Comparison of ENCODE assay signal across 15 mouse cellular contexts in genomic region chr5:33024474-33024873, GRCm38 (mm10). TPM values are rescaled to one million over a fixed set of nuclear protein-coding genes. Genes with fewer than 3 reads are reported as not detected.
DNase-seq lines count a peak whose midpoint lies in the region; ATAC-seq and TF ChIP-seq lines count a peak whose summit lies in the region.
"Had no signal": no experiment of that assay in that cellular context is flagged by ENCODE, and none has a peak within 500 bp of the region (broad histone marks: within the 10 kb centered on the region; RNA-seq: fewer than 3 reads in every experiment).

No protein-coding gene starts in this region.

- no peak for ATAC-seq in kidney, postnatal 0 days (replicated peaks; ENCODE audit: low FRiP score, low read depth)
- ATAC-seq in kidney, embryonic 16.5 days (ENCODE audit: low FRiP score, low TSS enrichment), result no peak
- ATAC-seq in megakaryocyte, adult 5-6 weeks (ENCODE audit: poor library complexity, severe bottlenecking), result no peak
- ATAC-seq: activated CD4-positive, CD25-positive, alpha-beta regulatory T cell, adult 4 months; forebrain, embryonic 15.5 days had no signal

- H3K4me3 ChIP-seq in kidney, postnatal 0 days (replicated peaks; ENCODE audit: low read depth, low read length), result no peak overlapping the region
- no peak overlapping the region for H3K4me3 ChIP-seq in kidney, embryonic 16.5 days (ENCODE audit: low read length)
- H3K4me3 ChIP-seq in megakaryocyte, embryonic 14.5 days (replicated peaks), result peak overlapping the region; percentile 4
- no peak overlapping the region for H3K4me3 ChIP-seq in small intestine, adult 2 months (ENCODE audit: low read depth, low read length)
- H3K4me3 ChIP-seq: embryonic facial prominence, embryonic 15.5 days; forebrain, embryonic 15.5 days; neural tube, embryonic 15.5 days had no signal

- H3K27ac ChIP-seq in kidney, postnatal 0 days, result no peak overlapping the region
- no peak overlapping the region for H3K27ac ChIP-seq in kidney, embryonic 16.5 days (ENCODE audit: low read length)
- 0 out of 2 replicates have a peak overlapping the region, but pooled peaks have one; percentile 14 for H3K27ac ChIP-seq in small intestine, adult 2 months (ENCODE audit: insufficient read depth, low read depth, low read length)
- H3K27ac ChIP-seq: embryonic facial prominence, embryonic 15.5 days; forebrain, embryonic 15.5 days; neural tube, embryonic 15.5 days had no signal

- no peak for TF ChIP-seq CTCF in kidney, postnatal 0 days (IDR thresholded peaks at IDR 0.05; ENCODE audit: low read depth)
- TF ChIP-seq CTCF in small intestine, adult 2 months (IDR thresholded peaks at IDR 0.05; ENCODE audit: extremely low read depth, insufficient read length, insufficient replicate concordance, low read depth, low read length), result no peak

- H3K36me3 ChIP-seq in kidney, postnatal 0 days (ENCODE audit: insufficient read depth, low read length), result 0 out of 2 replicates have a peak, but pooled peaks cover 8% of the 10 kb centered on the region
- peaks cover 22% of the 10 kb centered on the region for H3K36me3 ChIP-seq in kidney, embryonic 16.5 days (ENCODE audit: insufficient read depth, low read length)
- H3K36me3 ChIP-seq in megakaryocyte, embryonic 14.5 days (replicated peaks; ENCODE audit: low read length), result peaks cover 76% of the 10 kb centered on the region
- peaks cover 29% of the 10 kb centered on the region for H3K36me3 ChIP-seq in small intestine, adult 2 months (ENCODE audit: control insufficient read depth, insufficient read depth, low read length)

- WGBS in kidney, postnatal 0 days, result 36% methylated on average over 5 of the region's 5 CpGs
- WGBS in kidney, embryonic 16.5 days, result 44% methylated on average over 5 of the region's 5 CpGs
- 12% methylated on average over 5 of the region's 5 CpGs for WGBS in small intestine, adult 2 months

- H3K9me3 ChIP-seq in kidney, postnatal 0 days (replicated peaks; ENCODE audit: low read length), result no peaks in the 10 kb centered on the region
- H3K9me3 ChIP-seq in kidney, embryonic 16.5 days (ENCODE audit: low read length), result no peaks in the 10 kb centered on the region
- H3K9me3 ChIP-seq in megakaryocyte, embryonic 14.5 days, result no peaks in the 10 kb centered on the region
- H3K9me3 ChIP-seq: embryonic facial prominence, embryonic 15.5 days; forebrain, embryonic 15.5 days; neural tube, embryonic 15.5 days had no signal

- peaks cover 6% of the 10 kb centered on the region; the same call in 1 of the 2 replicates for H3K4me1 ChIP-seq in kidney, postnatal 0 days (replicated peaks; ENCODE audit: insufficient read depth, low read length)
- H3K4me1 ChIP-seq in kidney, embryonic 16.5 days (ENCODE audit: insufficient read depth, low read length), result peaks cover 23% of the 10 kb centered on the region
- peaks cover 54% of the 10 kb centered on the region for H3K4me1 ChIP-seq in megakaryocyte, embryonic 14.5 days
- H3K4me1 ChIP-seq in small intestine, adult 2 months (ENCODE audit: control insufficient read depth, insufficient read depth, insufficient read length, low read length), result peaks cover 10% of the 10 kb centered on the region; the same call in 1 of the 2 replicates

- H3K9ac ChIP-seq in kidney, postnatal 0 days (ENCODE audit: low read depth, low read length), result no peak overlapping the region
- no peak overlapping the region for H3K9ac ChIP-seq in kidney, embryonic 16.5 days (replicated peaks; ENCODE audit: low read length)
- H3K9ac ChIP-seq: embryonic facial prominence, embryonic 15.5 days; forebrain, embryonic 15.5 days; neural tube, embryonic 15.5 days had no signal

- no peak overlapping the region for H3K4me2 ChIP-seq in kidney, postnatal 0 days (ENCODE audit: low read length)
- no peak overlapping the region for H3K4me2 ChIP-seq in kidney, embryonic 16.5 days (replicated peaks; ENCODE audit: low read depth, low read length)
- H3K4me2 ChIP-seq: embryonic facial prominence, embryonic 15.5 days; forebrain, embryonic 15.5 days; neural tube, embryonic 15.5 days had no signal

- H3K27me3 ChIP-seq in kidney, postnatal 0 days (ENCODE audit: insufficient read depth, low read length), result no peaks in the 10 kb centered on the region
- no peaks in the 10 kb centered on the region for H3K27me3 ChIP-seq in kidney, embryonic 16.5 days (ENCODE audit: insufficient read depth, low read length)
- H3K27me3 ChIP-seq in megakaryocyte, embryonic 14.5 days (replicated peaks), result no peaks in the 10 kb centered on the region
- H3K27me3 ChIP-seq in small intestine, adult 2 months (ENCODE audit: control insufficient read depth, insufficient read depth, low read length), result no peaks in the 10 kb centered on the region
- H3K27me3 ChIP-seq: embryonic facial prominence, embryonic 15.5 days; forebrain, embryonic 15.5 days; neural tube, embryonic 15.5 days had no signal

- TF ChIP-seq POLR2A in small intestine, adult 2 months (IDR thresholded peaks at IDR 0.05; ENCODE audit: low read depth, low read length), result no peak

- peak; percentile 59 for DNase-seq in adrenal gland, adult 2 months
- no peak for DNase-seq in adrenal gland, postnatal 25 days
- peak; percentile 44 for DNase-seq in kidney, postnatal 0 days (ENCODE audit: low spot score)
- no peak for DNase-seq in right cerebral cortex, adult 2 months (ENCODE audit: low spot score in 2 of 2)
- DNase-seq: gastrocnemius, postnatal 10 days; heart, postnatal 4 days; thymus, adult 2 months had no signal

RNA-seq across cellular contexts. Expression of gene Ywhah, which starts 5.9 kb away (rescaled TPM):
- 100 to 1,000 TPM; 167 to 190 TPM for total RNA-seq in adrenal gland, adult 2 months (2021)
- polyA plus RNA-seq in adrenal gland, adult 2 months (2012; rRNA removed), result 128 and 132 TPM in 2 replicates
- total RNA-seq in adrenal gland, postnatal 25 days (2021), result 201 and 209 TPM in 2 replicates
- 236 and 272 TPM in 2 replicates for polyA plus RNA-seq in kidney, postnatal 0 days (2015; fragmentation: Nextera tagmentation; extraction: Ambion mirVana)
- polyA plus RNA-seq in kidney, embryonic 16.5 days (2015; fragmentation: Nextera tagmentation; extraction: Ambion mirVana), result 369 and 385 TPM in 2 replicates
- polyA plus RNA-seq in megakaryocyte, embryonic 14.5 days (2012; ENCODE audit: insufficient read depth, low replicate concordance), result 92.7 and 241 TPM in 2 replicates
- total RNA-seq in megakaryocyte, adult 5-6 weeks (2015), result 353 and 377 TPM in 2 replicates
- 210 and 213 TPM in 2 replicates for total RNA-seq in megakaryocyte, adult 5-6 weeks (2017)
- 105 and 188 TPM in 2 replicates for polyA plus RNA-seq in small intestine, adult 2 months (2012; rRNA removed)

Comparison
In these comparisons a context has a peak if more than half of its experiments do, and no peak if none do; other contexts are left out.
1. DNase-seq: peak in adrenal gland, adult 2 months (single experiment) and kidney, postnatal 0 days (single experiment); none in adrenal gland, postnatal 25 days (single experiment) and right cerebral cortex, adult 2 months (0 of 2).